Mouse (Mus musculus) ES-E14 (cell line): ENCODE data around the gene Arhgap25. TPM values are rescaled to one million over a fixed set of nuclear protein-coding genes. Genes with fewer than 3 reads are reported as not detected.
A peak's percentile ranks its signal among the peaks of the same experiment; 100 is the strongest.

Source experiments
- DNase-seq: peaks from one replicate; pipeline ENCODE4 v3.0.0-alpha.2; 2013; ENCODE audit warnings: low read depth, low spot score
- H3K27ac ChIP-seq: 2 replicates; pipeline ENCODE4 v1.5.1; 2012; ENCODE audit warnings: low read depth, mild to moderate bottlenecking, low read length, moderate library complexity, mixed read lengths; ENCODE audit not compliant: poor library complexity, insufficient read depth, severe bottlenecking
- H3K36me3 ChIP-seq: 2 replicates; pipeline ENCODE4 v1.6.1; 2012; ENCODE audit warnings: mild to moderate bottlenecking, low read length, moderate library complexity, mixed read lengths; ENCODE audit not compliant: control insufficient read depth, poor library complexity, insufficient read depth, severe bottlenecking
- H3K4me1 ChIP-seq, 2 experiments: fragments of 150-350 bp in 1 of 2; sonication (generic) in 1 of 2; 2 replicates each; pipeline ENCODE4 v1.6.1; 2012; ENCODE audit warnings: low read length in 2 of 2, mild to moderate bottlenecking in 1 of 2, mixed read lengths in 1 of 2; ENCODE audit not compliant: control insufficient read depth in 2 of 2, insufficient read depth in 2 of 2, poor library complexity in 1 of 2
- H3K4me3 ChIP-seq, 2 experiments: fragments of 150-350 bp in 1 of 2; sonication (generic) in 1 of 2; 2 replicates each; pipeline ENCODE4 v1.5.1; 2012; ENCODE audit warnings: low read length in 2 of 2, low read depth in 1 of 2, mild to moderate bottlenecking in 1 of 2, mixed read lengths in 1 of 2; ENCODE audit not compliant: insufficient read depth in 1 of 2, poor library complexity in 1 of 2, severe bottlenecking in 1 of 2
- H3K9ac ChIP-seq: 2 replicates; pipeline ENCODE4 v1.6.1; 2012; ENCODE audit warnings: low read depth, mild to moderate bottlenecking, low read length, mixed read lengths; ENCODE audit not compliant: poor library complexity, insufficient read depth, severe bottlenecking
- H3K9me3 ChIP-seq: fragments of 150-350 bp; sonication (generic); 2 replicates; pipeline ENCODE4 v1.6.1; 2012; ENCODE audit warnings: low read depth, mild to moderate bottlenecking, low read length; ENCODE audit not compliant: control insufficient read depth, insufficient read depth
- CHD2 ChIP-seq: IDR thresholded peaks from 2 replicates; pipeline ENCODE4 v1.6.1; 2014; ENCODE audit warnings: mild to moderate bottlenecking, low read depth, low read length, inconsistent platforms
- HCFC1 ChIP-seq: IDR thresholded peaks from 2 replicates; pipeline ENCODE4 v1.6.1; 2012; ENCODE audit warnings: low read length, inconsistent platforms, borderline replicate concordance; ENCODE audit not compliant: insufficient read depth
- MAFK ChIP-seq: IDR thresholded peaks from 2 replicates; pipeline ENCODE4 v1.6.1; 2014; ENCODE audit warnings: mild to moderate bottlenecking, low read depth, low read length, inconsistent platforms; ENCODE audit not compliant: insufficient read depth
- ZC3H11A ChIP-seq: IDR thresholded peaks from 2 replicates; pipeline ENCODE4 v1.6.1; 2012; ENCODE audit warnings: low read depth, mild to moderate bottlenecking, inconsistent platforms, low read length, borderline replicate concordance
- ZNF384 ChIP-seq: IDR thresholded peaks from 2 replicates; pipeline ENCODE4 v1.6.1; 2012; ENCODE audit warnings: low read depth, low read length, inconsistent platforms
- in situ Hi-C, 2 experiments: fragments of 600-800 bp; cut with MboI; formaldehyde crosslinking; loops; one replicate each; pipeline ENCODE4 v1.15.1; 2025; ENCODE audit warnings: low sequenced_read_pairs in 2 of 2, inconsistent platforms in 1 of 2; ENCODE audit not compliant: unreplicated experiment in 2 of 2
- total RNA-seq: library from RNA; depleted of rRNA; stranded (reverse); fragments of 300-350 nt; gene quantifications from 2 replicates; pipeline ENCODE4 v1.2.3, GENCODE M21; 2012; rRNA removed

The Arhgap25 gene
- total RNA-seq = 0.11 and 0.13 TPM in 2 replicates

- H3K4me1 ChIP-seq = no peaks in the 10 kb centered on the region
- in situ Hi-C loops = no loop called here
- H3K4me3 ChIP-seq = no peak within 1 kb of the TSS
- H3K27ac ChIP-seq = no peak within 1 kb of the TSS
- TF ChIP-seq MAFK (no peak), CHD2 (no peak), ZC3H11A (no peak), HCFC1 (no peak), ZNF384 (no peak)
- H3K9me3 ChIP-seq = no peaks in the 10 kb centered on the region
- H3K9ac ChIP-seq = no peak within 1 kb of the TSS
- DNase-seq = no peak
- H3K36me3 ChIP-seq = no peaks in the 10 kb centered on the region
Measured at GRCm38 (mm10) chr6:87532953-87533710, at the start of gene Arhgap25. TSS of gene Arhgap25 (minus strand) at chr6:87533259.

DNA sequence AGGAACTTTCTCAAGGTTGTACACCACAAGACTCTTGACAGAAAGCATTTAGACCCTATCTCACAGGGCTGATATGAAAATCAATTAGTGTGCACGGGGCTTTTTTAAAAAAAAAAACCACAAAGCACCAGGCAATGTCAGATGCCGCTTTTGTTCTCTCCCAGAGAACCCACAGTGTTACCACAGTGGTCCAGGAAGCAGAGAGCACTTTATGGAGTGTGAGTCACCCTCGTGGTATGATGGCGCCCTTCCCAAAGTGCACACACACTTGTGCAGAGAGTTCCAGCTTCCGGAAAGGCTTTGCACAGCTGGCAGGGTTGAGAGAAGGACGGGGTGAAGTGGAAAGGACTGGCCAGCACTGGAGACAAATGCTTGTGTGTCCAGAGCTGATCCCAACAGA, 49.4 kb upstream of the Arhgap25 start:
- DNase-seq = no peak
- TF ChIP-seq HCFC1 (no peak), ZNF384 (no peak), MAFK (no peak), CHD2 (no peak), ZC3H11A (no peak)
- H3K4me3 ChIP-seq = no peak overlapping the region
- in situ Hi-C loops = no loop called here
- H3K36me3 ChIP-seq = no peaks in the 10 kb centered on the region
- no peaks in the 10 kb centered on the region for H3K9me3 ChIP-seq
- H3K27ac ChIP-seq = no peak overlapping the region
- no peak overlapping the region for H3K9ac ChIP-seq
- H3K4me1 ChIP-seq = 0 out of 4 replicates have a peak, but pooled peaks cover 0 to 3% of the 10 kb centered on the region in 2 experiments

DNA sequence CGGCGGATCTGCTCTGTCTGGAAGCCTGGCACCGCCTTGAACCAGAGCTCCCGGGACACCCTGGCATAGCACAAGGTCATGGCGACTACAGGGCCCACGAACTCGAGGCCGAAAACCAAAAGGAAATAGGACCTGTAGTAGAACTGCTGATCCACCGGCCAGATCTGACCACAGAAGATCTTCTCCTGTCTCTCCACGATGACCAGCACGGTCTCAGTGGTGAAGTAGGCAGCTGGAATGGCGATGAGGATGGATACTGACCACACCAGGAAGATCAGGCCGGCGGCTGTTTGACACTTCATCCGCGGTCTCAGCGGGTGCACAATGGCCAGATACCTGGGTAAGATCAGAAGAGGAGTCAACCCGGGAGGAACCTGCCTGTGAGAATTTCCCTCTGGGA, 48.5 kb upstream of the Arhgap25 start:
- no peak for TF ChIP-seq ZC3H11A
- no peak for TF ChIP-seq ZNF384
- TF ChIP-seq HCFC1 = no peak
- no peak for TF ChIP-seq MAFK
- TF ChIP-seq CHD2 = no peak
- Histone ChIP-seq H3K4me3 (peak overlapping the region; percentile 41 to 50; a peak in 1 of 4 replicates), H3K4me1 (0 out of 4 replicates have a peak, but pooled peaks cover 0 to 3% of the 10 kb centered on the region in 2 experiments), H3K27ac (no peak overlapping the region), H3K9me3 (no peaks in the 10 kb centered on the region), H3K9ac (no peak overlapping the region), H3K36me3 (no peaks in the 10 kb centered on the region)
- in situ Hi-C loops = no loop called here
- no peak for DNase-seq

DNA sequence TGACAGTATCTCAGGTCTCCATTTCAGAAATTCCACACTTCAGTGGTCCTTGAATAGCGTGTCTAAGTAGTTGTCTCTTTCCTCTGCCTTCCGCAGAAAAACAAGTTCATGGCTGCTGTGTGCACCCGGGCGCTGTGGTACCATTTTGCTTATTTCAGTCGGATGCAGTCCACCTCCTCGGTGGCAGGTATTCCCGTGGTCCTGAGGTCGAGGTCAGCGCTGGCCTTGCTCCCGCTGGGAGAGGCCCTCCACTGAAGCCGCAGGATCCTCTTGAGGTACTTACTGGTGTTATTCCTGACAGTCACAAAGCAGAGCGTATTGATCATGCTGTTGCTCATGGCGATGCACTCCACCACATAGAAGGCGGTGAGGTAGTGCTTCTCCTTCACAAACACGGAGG, 48.0 kb upstream of the Arhgap25 start:
- H3K9ac ChIP-seq = no peak overlapping the region
- no peak for DNase-seq
- no peaks in the 10 kb centered on the region for H3K9me3 ChIP-seq
- H3K36me3 ChIP-seq = no peaks in the 10 kb centered on the region
- H3K4me3 ChIP-seq = peak overlapping the region in 1 of 2 experiments; percentile 41; a peak in 1 of 4 replicates
- in situ Hi-C loops = no loop called here
- no peak for TF ChIP-seq MAFK
- no peak for TF ChIP-seq ZNF384
- no peak for TF ChIP-seq CHD2
- TF ChIP-seq ZC3H11A = no peak
- TF ChIP-seq HCFC1 = no peak
- no peak overlapping the region for H3K27ac ChIP-seq
- 0 out of 4 replicates have a peak, but pooled peaks cover 0 to 3% of the 10 kb centered on the region in 2 experiments for H3K4me1 ChIP-seq
